Comparison of ENCODE assay signal across 26 mouse cellular contexts in the genomic region with DNA sequence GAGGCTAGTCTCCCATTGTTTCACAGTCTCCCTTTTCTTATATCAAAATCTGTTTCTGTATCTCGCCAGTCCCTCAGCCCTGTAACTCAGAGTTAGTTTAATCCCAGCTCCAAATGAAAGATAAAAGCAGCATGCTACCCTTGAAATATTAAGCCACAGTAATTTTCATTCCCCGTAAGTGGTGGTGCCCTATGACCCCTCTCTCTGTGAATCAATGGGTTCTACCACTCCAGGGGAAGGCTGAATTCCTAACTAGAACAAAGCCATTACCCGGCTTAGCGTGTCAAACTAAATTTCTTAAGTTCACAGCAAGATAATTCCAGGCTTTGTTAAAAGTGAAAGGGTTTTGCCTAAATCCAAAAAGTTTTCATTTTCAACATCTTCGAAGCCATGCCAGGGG. TPM values are rescaled to one million over a fixed set of nuclear protein-coding genes. Genes with fewer than 3 reads are reported as not detected.
DNase-seq lines count a peak whose midpoint lies in the region; ATAC-seq lines count a peak whose summit lies in the region.
"Had no signal": no experiment of that assay in that cellular context is flagged by ENCODE, and none has a peak within 500 bp of the region (broad histone marks: within the 10 kb centered on the region; RNA-seq: fewer than 3 reads in every experiment).

No protein-coding gene starts in this region.

- no peak overlapping the region for H3K9ac ChIP-seq in embryonic facial prominence, embryonic 11.5 days (replicated peaks; ENCODE audit: low read length)
- no peak overlapping the region for H3K9ac ChIP-seq in liver, embryonic 11.5 days (ENCODE audit: low read depth, low read length)
- H3K9ac ChIP-seq: embryonic facial prominence, embryonic 15.5 days; heart, embryonic 13.5 days; hindbrain, embryonic 12.5 days; limb, embryonic 12.5 days; lung, embryonic 15.5 days; midbrain, embryonic 12.5 days; stomach, embryonic 15.5 days had no signal

- no peaks in the 10 kb centered on the region for H3K36me3 ChIP-seq in embryonic facial prominence, embryonic 11.5 days (replicated peaks; ENCODE audit: control insufficient read depth, insufficient read depth, low read depth, low read length)
- H3K36me3 ChIP-seq in liver, embryonic 11.5 days (ENCODE audit: control insufficient read depth, insufficient read depth, low read length), result no peaks in the 10 kb centered on the region
- H3K36me3 ChIP-seq: embryonic facial prominence, embryonic 15.5 days; heart, embryonic 13.5 days; hindbrain, embryonic 12.5 days; limb, embryonic 12.5 days; lung, embryonic 15.5 days; midbrain, embryonic 12.5 days; stomach, embryonic 15.5 days had no signal

- no peak overlapping the region for H3K4me2 ChIP-seq in embryonic facial prominence, embryonic 11.5 days (ENCODE audit: low read depth, low read length)
- H3K4me2 ChIP-seq in liver, embryonic 11.5 days, result no peak overlapping the region
- H3K4me2 ChIP-seq: embryonic facial prominence, embryonic 15.5 days; heart, embryonic 13.5 days; hindbrain, embryonic 12.5 days; limb, embryonic 12.5 days; lung, embryonic 15.5 days; midbrain, embryonic 12.5 days; stomach, embryonic 15.5 days had no signal

- peak; percentile 8 for DNase-seq in heart, adult 11 months
- no peak for DNase-seq in heart, postnatal 4 days
- peak; percentile 16 for DNase-seq in 3T3-L1 (ENCODE audit: low read depth, low spot score)
- DNase-seq in embryo, embryonic 10 days (ENCODE audit: low spot score), result peak; percentile 48
- DNase-seq in embryonic facial prominence, embryonic 11.5 days (ENCODE audit: low spot score), result peak; percentile 59
- no peak for DNase-seq in liver, embryonic 11.5 days (ENCODE audit: low spot score)
- DNase-seq in gastrocnemius, postnatal 10 days, result no peak
- DNase-seq: adrenal gland, postnatal 25 days; cerebellum, adult 18-20 months; gastrocnemius, adult 2 months; heart, postnatal 14 days; kidney, adult 8-10 months; kidney, postnatal 4 days; right cerebral cortex, postnatal 14 days had no signal

- H3K27ac ChIP-seq in embryonic facial prominence, embryonic 11.5 days (replicated peaks; ENCODE audit: low read depth, low read length), result no peak overlapping the region
- no peak overlapping the region for H3K27ac ChIP-seq in liver, embryonic 11.5 days (ENCODE audit: low read depth, low read length)
- H3K27ac ChIP-seq: embryonic facial prominence, embryonic 15.5 days; gastrocnemius, adult 2 months; heart, embryonic 13.5 days; hindbrain, embryonic 12.5 days; kidney, postnatal 0 days; left cerebral cortex, adult 2 months; limb, embryonic 12.5 days; lung, embryonic 15.5 days; midbrain, embryonic 12.5 days; stomach, embryonic 15.5 days had no signal

- 37% methylated on average over 5 of the region's 5 CpGs for WGBS in embryonic facial prominence, embryonic 11.5 days
- 84% methylated on average over 5 of the region's 5 CpGs for WGBS in liver, embryonic 11.5 days

- no peak for ATAC-seq in embryonic facial prominence, embryonic 11.5 days (replicated peaks; ENCODE audit: insufficient number of reproducible peaks, low FRiP score, low TSS enrichment, low read depth)
- no peak for ATAC-seq in liver, embryonic 11.5 days (replicated peaks; ENCODE audit: low FRiP score)
- ATAC-seq: CD4-positive, CD25-positive, alpha-beta regulatory T cell, adult 4 months; forebrain, embryonic 16.5 days; intestine, embryonic 16.5 days had no signal

- H3K9me3 ChIP-seq in embryonic facial prominence, embryonic 11.5 days (replicated peaks; ENCODE audit: control insufficient read depth, low read length), result no peaks in the 10 kb centered on the region
- H3K9me3 ChIP-seq in liver, embryonic 11.5 days (ENCODE audit: control insufficient read depth, low read length), result no peaks in the 10 kb centered on the region
- H3K9me3 ChIP-seq: embryonic facial prominence, embryonic 15.5 days; hindbrain, embryonic 12.5 days; lung, embryonic 15.5 days; stomach, embryonic 15.5 days had no signal

- no peaks in the 10 kb centered on the region for H3K4me1 ChIP-seq in embryonic facial prominence, embryonic 11.5 days (ENCODE audit: control insufficient read depth, insufficient read depth, low read length)
- no peaks in the 10 kb centered on the region for H3K4me1 ChIP-seq in liver, embryonic 11.5 days (replicated peaks; ENCODE audit: control insufficient read depth, insufficient read depth, low read length)
- H3K4me1 ChIP-seq: embryonic facial prominence, embryonic 15.5 days; limb, embryonic 12.5 days; lung, embryonic 15.5 days; stomach, embryonic 15.5 days had no signal

- no peaks in the 10 kb centered on the region for H3K27me3 ChIP-seq in embryonic facial prominence, embryonic 11.5 days (ENCODE audit: control insufficient read depth, insufficient read depth, low read length)
- H3K27me3 ChIP-seq in liver, embryonic 11.5 days (replicated peaks; ENCODE audit: control insufficient read depth, insufficient read depth, low read length), result no peaks in the 10 kb centered on the region
- H3K27me3 ChIP-seq: embryonic facial prominence, embryonic 15.5 days; heart, embryonic 13.5 days; hindbrain, embryonic 12.5 days; limb, embryonic 12.5 days; lung, embryonic 15.5 days; midbrain, embryonic 12.5 days; stomach, embryonic 15.5 days had no signal

- no peak overlapping the region for H3K4me3 ChIP-seq in embryonic facial prominence, embryonic 11.5 days (ENCODE audit: low read depth, low read length)
- H3K4me3 ChIP-seq in liver, embryonic 11.5 days (ENCODE audit: low read depth, low read length), result no peak overlapping the region
- H3K4me3 ChIP-seq: embryonic facial prominence, embryonic 15.5 days; gastrocnemius, adult 2 months; heart, embryonic 13.5 days; hindbrain, embryonic 12.5 days; left cerebral cortex, adult 2 months; limb, embryonic 12.5 days; lung, embryonic 15.5 days; midbrain, embryonic 12.5 days; stomach, embryonic 15.5 days had no signal

RNA-seq across cellular contexts. Expression of a gene that starts 28.8 kb away (rescaled TPM):
- total RNA-seq in heart, postnatal 4 days (2021), result 10 to 100 TPM; 38.0 to 44.1 TPM
- polyA plus RNA-seq in embryonic facial prominence, embryonic 11.5 days (2014; fragmentation: Nextera tagmentation; extraction: Ambion mirVana), result 5.8 TPM in 2 replicates
- 11.6 TPM in 2 replicates for polyA plus RNA-seq in liver, embryonic 11.5 days (2014; fragmentation: Nextera tagmentation; extraction: Ambion mirVana)
- 10 to 100 TPM; 14.2 to 15.3 TPM for total RNA-seq in gastrocnemius, postnatal 10 days (2021)

Comparison
In these comparisons a context has a peak if more than half of its experiments do, and no peak if none do; other contexts are left out.
1. DNase-seq: peak in heart, adult 11 months (single experiment), 3T3-L1 (single experiment), embryo, embryonic 10 days (single experiment) and embryonic facial prominence, embryonic 11.5 days (single experiment); none in heart, postnatal 4 days (single experiment), liver, embryonic 11.5 days (single experiment) and gastrocnemius, postnatal 10 days (single experiment).